Mouse (Mus musculus) lung, postnatal 0 days (tissue): ENCODE results near the gene Dnase1l3. TPM values are rescaled to one million over a fixed set of nuclear protein-coding genes. Genes with fewer than 3 reads are reported as not detected.

Source experiments
- ATAC-seq: fragments of 200-750 bp; cut with Nextera tagmentation; 2 replicates; pipeline ENCODE4 v1.8.0; 2017; ENCODE audit warnings: moderate library complexity
- DNase-seq: peaks from one replicate; pipeline ENCODE4 v3.0.0-alpha.2; 2016; ENCODE audit warnings: low spot score
- H3K27ac ChIP-seq: fragments of 300-500 bp; sonication (generic); 2 replicates; pipeline ENCODE4 v1.5.1; 2014; ENCODE audit warnings: antibody characterized with exemption, mild to moderate bottlenecking, low read length, mixed read lengths
- H3K27me3 ChIP-seq: fragments of 300-500 bp; sonication (generic); replicated peaks from 2 replicates; pipeline ENCODE4 v1.6.1; 2014; ENCODE audit warnings: low read length, mixed read lengths; ENCODE audit not compliant: insufficient read depth
- H3K36me3 ChIP-seq: fragments of 300-500 bp; sonication (generic); 2 replicates; pipeline ENCODE4 v1.6.1; 2014; ENCODE audit warnings: low read length, mixed read lengths; ENCODE audit not compliant: insufficient read depth
- H3K4me1 ChIP-seq: fragments of 300-500 bp; sonication (generic); 2 replicates; pipeline ENCODE4 v1.6.1; 2014; ENCODE audit warnings: antibody characterized with exemption, low read depth, low read length, mixed read lengths; ENCODE audit not compliant: insufficient read depth
- H3K4me2 ChIP-seq: fragments of 300-500 bp; sonication (generic); replicated peaks from 2 replicates; pipeline ENCODE4 v1.6.1; 2014; ENCODE audit warnings: low read depth, mild to moderate bottlenecking, low read length, moderate library complexity, mixed read lengths
- H3K4me3 ChIP-seq: fragments of 300-500 bp; sonication (generic); 2 replicates; pipeline ENCODE4 v1.5.1; 2014; ENCODE audit warnings: low read depth, low read length
- H3K9ac ChIP-seq: fragments of 300-500 bp; sonication (generic); replicated peaks from 2 replicates; pipeline ENCODE4 v1.6.1; 2014; ENCODE audit warnings: low read depth, mild to moderate bottlenecking
- H3K9me3 ChIP-seq: fragments of 300-500 bp; sonication (generic); 2 replicates; pipeline ENCODE4 v1.6.1; 2016; ENCODE audit warnings: low read length, mixed read lengths
- CTCF ChIP-seq: IDR thresholded peaks from 2 replicates; pipeline ENCODE4 v1.5.1; 2016; ENCODE audit warnings: antibody characterized with exemption, mild to moderate bottlenecking
- EP300 ChIP-seq: IDR thresholded peaks from 2 replicates; pipeline ENCODE4 v1.6.1; 2016; ENCODE audit warnings: antibody characterized with exemption, mild to moderate bottlenecking, control low read depth
- WGBS: fragments of 180-500 bp; shearing (Covaris S2); extraction: QIAGEN DNeasy Blood & Tissue Kit; methylation state at CpG from one replicate; pipeline ENCODE4 v1.1.7; 2014; 5-methylcytosine and 5-hydroxymethylcytosine counted together
- polyA plus RNA-seq: library from polyadenylated mRNA; unstranded; fragments of >200 nt; fragmentation: Nextera tagmentation; extraction: Ambion mirVana; gene quantifications from 2 replicates; pipeline ENCODE4 v1.2.1, GENCODE M21; 2015

Gene Dnase1l3
- polyA plus RNA-seq, 1 experiment from 2014 or later = 0.07 TPM

DNA sequence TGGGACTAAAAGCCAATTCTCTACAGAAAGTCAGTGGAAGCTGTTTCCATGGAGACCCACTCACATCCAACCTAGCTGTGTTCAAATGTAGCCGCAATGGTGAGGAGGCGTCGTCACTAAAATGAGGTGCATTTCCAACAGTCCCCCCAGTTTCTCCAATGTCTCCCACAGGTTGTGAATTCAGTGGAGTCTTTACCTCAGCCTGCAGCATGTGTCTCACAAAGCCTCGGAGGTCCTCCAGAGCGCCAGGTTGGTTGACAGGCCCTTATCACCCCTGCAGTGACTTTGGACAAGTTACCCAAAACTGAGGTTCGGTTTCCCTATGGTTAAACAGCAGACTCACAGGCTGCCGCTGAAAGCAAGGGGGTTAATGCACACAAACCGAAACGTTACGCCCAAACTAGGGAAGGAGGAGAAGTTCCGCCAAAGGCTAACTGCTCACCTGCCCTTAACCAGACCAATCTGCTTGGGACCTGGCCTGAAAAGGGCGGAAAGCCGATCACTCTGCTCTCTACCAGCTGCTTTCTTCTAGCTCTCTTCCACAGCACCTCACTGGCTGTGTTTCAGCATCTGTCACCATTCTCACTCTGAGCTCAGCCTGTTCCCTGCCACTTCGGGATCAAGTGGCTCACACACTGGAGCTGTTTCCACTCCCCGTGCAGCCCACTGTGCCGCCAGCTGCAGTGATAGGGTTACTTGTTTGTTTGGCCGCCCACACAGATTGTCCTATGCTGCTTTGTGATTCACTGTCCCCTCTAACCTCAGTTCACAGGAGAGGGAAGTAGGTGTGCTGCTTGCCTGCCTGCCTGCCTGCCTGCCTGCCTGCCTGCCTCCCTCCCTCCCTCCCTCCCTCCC, 6.7 kb upstream of the Dnase1l3 start:
- Histone ChIP-seq H3K4me1 (peaks cover 3% of the 10 kb centered on the region; the same call in 1 of the 2 replicates), H3K27ac (no peak overlapping the region), H3K36me3 (no peaks in the 10 kb centered on the region), H3K27me3 (0 out of 2 replicates have a peak, but pooled peaks cover 8% of the 10 kb centered on the region), H3K9ac (no peak overlapping the region), H3K9me3 (no peaks in the 10 kb centered on the region), H3K4me2 (no peak overlapping the region), H3K4me3 (no peak overlapping the region)
- TF ChIP-seq EP300 (no peak), CTCF (no peak)
- WGBS = 22% methylated on average over 17 of the region's 17 CpGs
- ATAC-seq (no peak), DNase-seq (no peak)

- H3K9ac ChIP-seq = no peak overlapping the region
- 0 out of 2 replicates have a peak, but pooled peaks cover 8% of the 10 kb centered on the region for H3K27me3 ChIP-seq
- no peaks in the 10 kb centered on the region for H3K9me3 ChIP-seq
- DNase-seq (no peak), ATAC-seq (no peak)
- H3K4me2 ChIP-seq = no peak overlapping the region
- WGBS = 73% methylated on average over 5 of the region's 5 CpGs
- H3K4me1 ChIP-seq = peaks cover 3% of the 10 kb centered on the region; the same call in 1 of the 2 replicates
- H3K27ac ChIP-seq = no peak overlapping the region
- TF ChIP-seq EP300 (no peak), CTCF (no peak)
- no peaks in the 10 kb centered on the region for H3K36me3 ChIP-seq
- H3K4me3 ChIP-seq = no peak overlapping the region
These were observed 5.9 kb upstream of the Dnase1l3 start for GRCm38 (mm10) chr14:8000247-8000646.

DNA sequence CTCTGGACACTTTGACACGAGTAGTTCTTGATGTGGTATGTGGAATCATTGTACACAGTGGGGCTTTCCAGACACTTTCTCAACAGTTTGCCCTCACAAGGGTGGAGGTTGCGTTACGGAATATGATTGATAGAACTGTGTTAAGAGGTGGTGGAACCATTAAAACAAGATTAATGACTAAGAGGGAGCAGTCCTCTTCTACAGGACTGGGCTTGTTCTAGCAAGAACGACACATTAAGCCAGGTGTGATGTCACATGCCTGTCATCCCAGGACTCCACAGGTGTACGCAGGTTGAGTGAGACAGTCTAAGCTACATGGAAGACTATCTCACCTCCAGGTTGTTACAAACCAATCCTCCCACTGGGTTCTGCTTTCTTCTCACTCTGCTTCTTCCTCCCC, 5.1 kb upstream of the Dnase1l3 start:
- Histone ChIP-seq H3K4me3 (no peak overlapping the region), H3K36me3 (no peaks in the 10 kb centered on the region), H3K4me1 (peaks cover 3% of the 10 kb centered on the region; the same call in 1 of the 2 replicates), H3K9me3 (no peaks in the 10 kb centered on the region), H3K27ac (no peak overlapping the region), H3K9ac (no peak overlapping the region), H3K27me3 (0 out of 2 replicates have a peak, but pooled peaks cover 8% of the 10 kb centered on the region), H3K4me2 (no peak overlapping the region)
- TF ChIP-seq EP300 (no peak), CTCF (no peak)
- WGBS = 61% methylated on average over 5 of the region's 5 CpGs
- ATAC-seq (no peak), DNase-seq (no peak)

DNA sequence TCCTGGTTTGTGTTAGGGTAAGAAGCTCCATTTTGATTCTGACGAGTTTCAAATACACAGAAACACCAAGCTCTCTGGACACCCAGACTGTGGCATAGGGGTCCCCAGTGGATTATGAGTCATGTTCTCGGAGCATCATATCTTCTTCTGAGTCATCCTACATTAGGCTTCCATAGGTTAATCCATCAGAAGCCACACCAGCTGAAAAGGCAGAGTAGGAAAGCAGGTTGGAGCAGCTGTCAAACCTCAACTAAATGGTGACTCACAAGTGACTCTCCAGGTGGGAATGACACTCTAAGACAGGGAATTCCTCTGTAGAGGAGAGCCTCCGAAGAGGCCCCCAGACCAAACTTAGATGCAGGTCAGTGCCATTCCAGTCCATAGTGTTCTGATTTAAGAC, 4.7 kb upstream of the Dnase1l3 start:
- DNase-seq (no peak), ATAC-seq (no peak)
- TF ChIP-seq CTCF (no peak), EP300 (no peak)
- Histone ChIP-seq H3K27me3 (0 out of 2 replicates have a peak, but pooled peaks cover 8% of the 10 kb centered on the region), H3K27ac (no peak overlapping the region), H3K36me3 (no peaks in the 10 kb centered on the region), H3K4me2 (no peak overlapping the region), H3K9me3 (no peaks in the 10 kb centered on the region), H3K4me3 (no peak overlapping the region), H3K4me1 (peaks cover 3% of the 10 kb centered on the region; the same call in 1 of the 2 replicates), H3K9ac (no peak overlapping the region)
- 68% methylated on average over 3 of the region's 3 CpGs for WGBS

DNA sequence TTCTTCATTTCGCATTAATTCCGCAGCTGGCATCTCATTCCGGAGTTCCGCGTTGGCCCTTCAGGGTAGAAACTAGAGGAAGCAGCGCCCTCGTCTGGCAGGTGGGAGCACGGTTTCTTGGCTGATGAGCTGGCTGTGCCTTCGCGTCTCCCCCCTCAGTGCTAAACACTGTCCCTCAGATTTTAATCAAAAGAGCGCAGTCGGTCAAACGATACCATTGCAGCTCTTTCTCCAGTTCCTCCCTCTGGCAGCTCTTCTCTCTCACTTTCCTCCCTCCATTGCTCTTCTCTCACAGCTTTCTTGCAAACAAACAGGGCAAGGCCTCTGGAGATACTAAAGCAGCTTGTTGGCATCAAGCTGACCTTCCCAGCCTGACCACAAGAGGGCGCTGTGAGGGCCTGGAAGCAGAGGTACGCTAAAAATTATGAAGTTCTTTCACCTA, 2.9 kb upstream of the Dnase1l3 start:
- Histone ChIP-seq H3K4me2 (peak overlapping the region; percentile 46), H3K36me3 (no peaks in the 10 kb centered on the region), H3K27ac (no peak overlapping the region), H3K4me1 (no peaks in the 10 kb centered on the region), H3K9ac (no peak overlapping the region), H3K27me3 (0 out of 2 replicates have a peak, but pooled peaks cover 8% of the 10 kb centered on the region), H3K9me3 (no peaks in the 10 kb centered on the region), H3K4me3 (no peak overlapping the region)
- DNase-seq = peak; percentile 86
- peak; percentile 77 for ATAC-seq
- TF ChIP-seq CTCF (peak; percentile 73), EP300 (no peak)
- WGBS = 0% methylated on average over 15 of the region's 15 CpGs

DNA sequence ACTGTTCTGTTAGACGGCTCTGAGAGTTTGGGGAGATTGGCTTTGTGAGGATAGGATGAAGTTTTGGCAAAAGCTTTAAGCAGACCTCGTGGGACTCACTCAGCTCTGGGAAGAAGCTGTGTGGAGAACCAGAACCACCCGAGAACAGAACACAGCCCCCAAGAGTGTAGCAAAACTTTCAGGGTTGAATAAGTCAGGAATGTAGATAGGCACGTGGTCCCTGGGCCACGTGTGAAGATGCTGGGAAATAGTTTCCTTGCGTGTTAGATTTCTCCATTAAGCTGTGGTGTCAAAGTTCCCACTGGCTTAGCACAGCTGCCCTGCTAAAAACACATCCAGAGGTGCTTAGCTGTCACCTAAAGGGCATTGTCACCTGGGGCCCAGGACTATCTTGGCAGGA, 2.2 kb downstream of the Dnase1l3 start:
- Histone ChIP-seq H3K27ac (no peak overlapping the region), H3K4me2 (no peak overlapping the region), H3K4me3 (no peak overlapping the region), H3K9me3 (no peaks in the 10 kb centered on the region), H3K27me3 (no peaks in the 10 kb centered on the region), H3K4me1 (no peaks in the 10 kb centered on the region), H3K9ac (no peak overlapping the region), H3K36me3 (no peaks in the 10 kb centered on the region)
- TF ChIP-seq CTCF = no peak
- no peak for TF ChIP-seq EP300
- no peak for DNase-seq
- ATAC-seq = no peak
- 59% methylated on average over 6 of the region's 6 CpGs for WGBS
